Mouse (Mus musculus) pancreas, adult 10 weeks (tissue): Measurements from ENCODE around the gene Cdhr2. TPM values are rescaled to one million over a fixed set of nuclear protein-coding genes. Genes with fewer than 3 reads are reported as not detected.

ENCODE experiments used
- polyA plus RNA-seq: library from polyadenylated mRNA; stranded (reverse); fragments of 350-450 nt; fragmentation: Illumina TruSeq; extraction: RNeasy Lipid Tissue Mini Kit (QIAGEN cat#74804); gene quantifications from one replicate; pipeline ENCODE4 v1.2.3, GENCODE M21; 2015; ENCODE audit warnings: low read depth, low replicate concordance; ENCODE audit not compliant: insufficient read depth

The Cdhr2 gene
- 1.3 TPM for polyA plus RNA-seq

DNA sequence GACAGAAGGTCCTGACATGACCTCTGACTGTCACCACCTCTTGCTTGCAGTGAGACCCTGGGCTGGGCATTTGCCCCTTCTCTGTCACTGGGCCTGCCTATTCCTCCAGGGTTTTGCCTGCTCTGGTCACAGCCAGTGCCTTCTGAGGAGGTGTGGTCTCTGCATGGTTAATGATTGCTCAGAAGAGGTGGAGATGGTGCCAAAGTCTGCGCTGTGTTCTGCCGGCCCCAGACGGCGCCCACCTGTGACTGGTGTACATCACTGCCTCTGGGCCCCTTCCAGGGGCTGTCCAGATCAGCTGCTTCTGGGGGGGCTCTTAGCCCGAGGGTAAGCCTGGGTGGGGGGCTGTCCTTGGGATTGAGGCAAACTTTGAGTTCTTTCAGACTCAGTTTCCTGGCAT lies at the start of gene Cdhr2:
TSS of gene Cdhr2 (plus strand) at position 219 of the 400 bp plus-strand sequence.

DNA sequence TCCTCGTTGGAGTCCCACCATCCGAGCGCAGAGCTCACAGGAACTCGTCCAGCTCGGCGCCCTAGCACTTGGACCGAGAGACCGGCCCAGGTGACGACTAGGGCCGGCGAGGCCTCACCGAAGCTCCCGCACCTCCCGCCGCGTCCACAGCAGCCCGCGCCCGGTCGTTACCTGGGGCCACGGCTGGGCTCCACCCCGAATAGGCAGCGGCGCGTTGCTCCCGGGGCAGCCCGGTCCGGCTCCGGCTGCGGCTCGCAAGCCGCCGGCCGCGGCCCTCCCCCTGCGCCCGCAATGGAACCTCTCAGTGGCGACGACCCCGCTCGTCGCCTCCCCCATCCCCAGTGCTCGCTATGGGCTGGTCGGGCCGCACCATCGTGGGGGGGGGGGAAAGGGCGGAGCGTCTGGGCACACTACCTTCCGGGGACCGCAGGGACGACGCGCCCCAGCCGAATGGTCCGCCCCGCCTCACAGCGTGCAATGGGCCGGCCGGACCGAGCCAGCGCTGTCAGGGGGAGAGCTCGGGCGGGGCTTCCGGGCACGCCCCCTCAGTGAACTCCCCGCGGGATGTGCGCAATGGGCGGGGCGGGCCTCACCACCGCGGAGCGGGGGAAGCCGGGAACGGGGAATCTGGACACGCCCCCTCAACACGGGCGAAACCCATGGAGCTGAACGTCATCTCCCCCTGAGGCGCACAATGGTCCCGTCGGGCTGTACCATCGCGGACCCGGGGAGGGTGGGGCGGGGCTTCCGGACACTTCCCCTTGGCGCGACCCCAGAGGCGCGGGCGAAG lies 7.5 kb upstream of the Cdhr2 start, which contains the start of gene Rnf44:
TSS of gene Rnf44 (minus strand) at position 350 of the 790 bp plus-strand sequence.

DNA sequence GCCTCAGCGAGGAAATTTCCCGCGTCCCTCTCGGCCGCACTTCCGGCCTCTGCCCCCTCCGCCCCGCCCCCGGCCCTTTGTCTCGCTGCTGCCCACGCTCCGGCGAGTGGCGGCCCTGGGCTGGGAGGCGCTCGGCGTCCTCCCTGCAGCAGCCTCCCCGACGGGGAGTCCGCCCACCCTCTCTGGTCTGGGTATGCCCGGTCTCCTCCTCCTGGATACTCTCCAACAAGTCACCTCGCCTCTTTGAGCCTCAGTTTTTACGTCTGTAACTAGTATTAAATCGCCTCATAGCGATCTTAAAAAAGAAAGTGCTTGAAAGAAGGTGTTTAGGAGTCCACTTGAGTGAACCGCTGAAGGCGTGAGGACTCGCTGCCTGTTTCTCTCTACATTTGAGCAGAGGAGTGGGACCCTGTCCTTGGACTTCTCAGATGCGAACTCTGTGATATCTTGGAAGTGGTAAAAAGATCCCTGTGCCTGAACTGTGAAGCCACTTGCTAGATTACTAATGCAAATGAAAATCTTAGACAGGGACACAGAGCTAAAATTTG lies 48.7 kb downstream of the Cdhr2 start, which contains the start of gene Gprin1:
TSS of gene Gprin1 (minus strand) at position 11 of the 548 bp plus-strand sequence.

DNA sequence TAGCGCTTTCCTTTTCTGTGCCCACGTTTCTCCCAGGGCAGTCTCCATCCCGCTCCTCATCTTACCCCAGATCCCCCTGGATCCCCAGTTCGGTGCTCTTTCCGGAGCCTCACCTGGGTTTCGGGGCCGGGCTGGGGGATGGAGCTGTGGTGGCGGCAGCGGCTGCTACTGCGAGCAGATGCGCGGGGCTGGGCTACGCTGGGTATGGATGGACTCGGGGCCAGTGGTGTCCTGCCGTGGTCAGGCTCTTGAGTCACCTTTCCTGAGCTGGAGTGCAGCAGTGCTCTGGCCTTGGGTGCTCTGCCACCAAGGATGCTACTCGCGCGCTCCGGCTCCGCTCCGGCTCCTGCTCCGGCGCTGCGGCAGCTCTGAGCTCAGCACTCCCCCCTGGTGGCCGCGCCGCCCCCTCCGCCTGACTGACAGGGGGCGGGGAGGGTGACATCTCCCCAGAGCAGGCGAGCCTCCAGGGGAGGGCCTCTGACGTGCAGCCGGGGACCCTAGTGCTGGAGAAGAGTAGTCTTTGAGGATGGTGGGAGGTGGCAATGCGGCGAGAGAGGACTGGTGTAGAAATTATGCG lies 65.0 kb downstream of the Cdhr2 start, which contains the start of gene Sncb:
TSS of gene Sncb (minus strand) at position 404 of the 577 bp plus-strand sequence.

DNA sequence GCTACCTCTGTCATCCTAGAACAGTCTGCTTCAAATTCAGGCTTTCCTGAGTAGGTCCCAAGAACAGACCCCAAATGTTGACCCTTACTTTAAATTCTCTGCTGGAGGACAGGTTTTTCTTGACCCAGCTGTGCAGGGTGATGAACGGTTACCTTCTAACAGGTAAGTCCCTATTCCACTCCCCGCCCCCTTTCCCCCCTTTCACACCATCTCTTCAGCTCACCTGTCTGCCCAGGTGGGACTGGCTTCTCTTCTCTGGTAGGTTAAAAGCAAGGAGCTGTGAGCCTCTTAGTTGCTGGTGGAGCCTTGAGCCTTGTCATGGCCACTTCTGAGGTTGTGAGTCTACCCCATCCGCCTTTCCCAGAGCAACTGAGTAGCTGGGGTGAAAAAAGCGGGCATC lies 82.4 kb downstream of the Cdhr2 start, which contains the start of gene Eif4e1b:
TSS of gene Eif4e1b (plus strand) at position 301 of the 400 bp plus-strand sequence.

Other genes starting within 250 kb of the Cdhr2 start
- gene Thoc3, start 232.6 kb upstream of the Cdhr2 start, polyA plus RNA-seq, result 3.7 TPM
- gene Simc1, start 197.7 kb upstream of the Cdhr2 start, polyA plus RNA-seq, result 4.4 TPM
- gene 4833439L19Rik, start 136.0 kb upstream of the Cdhr2 start, polyA plus RNA-seq, result 37.9 TPM
- 3.4 TPM for gene Arl10, start 126.4 kb upstream of the Cdhr2 start, polyA plus RNA-seq
- 5.5 TPM for gene Nop16, start 111.4 kb upstream of the Cdhr2 start, polyA plus RNA-seq
- gene Higd2a, start 111.3 kb upstream of the Cdhr2 start, polyA plus RNA-seq, result 34.5 TPM
- gene Cltb, start 90.1 kb upstream of the Cdhr2 start, polyA plus RNA-seq, result 19.5 TPM
- gene Faf2, start 79.7 kb upstream of the Cdhr2 start, polyA plus RNA-seq, result 5.7 TPM
- 17.5 TPM for gene Rnf44, start 7.6 kb upstream of the Cdhr2 start, polyA plus RNA-seq
- gene Gprin1, start 48.4 kb downstream of the Cdhr2 start, polyA plus RNA-seq, result 0.74 TPM
- gene Sncb, start 65.1 kb downstream of the Cdhr2 start, polyA plus RNA-seq, result 0.92 TPM
- not detected for gene Eif4e1b, start 82.5 kb downstream of the Cdhr2 start, polyA plus RNA-seq
- gene Tspan17, start 87.9 kb downstream of the Cdhr2 start, polyA plus RNA-seq, result 11.1 TPM
- 4.2 TPM for gene Unc5a, start 247.9 kb downstream of the Cdhr2 start, polyA plus RNA-seq